Mouse (Mus musculus): Measurements from ENCODE around the gene Ugp2.
A peak's percentile ranks its signal among the peaks of the same experiment; 100 is the strongest.

The Ugp2 gene

DNA sequence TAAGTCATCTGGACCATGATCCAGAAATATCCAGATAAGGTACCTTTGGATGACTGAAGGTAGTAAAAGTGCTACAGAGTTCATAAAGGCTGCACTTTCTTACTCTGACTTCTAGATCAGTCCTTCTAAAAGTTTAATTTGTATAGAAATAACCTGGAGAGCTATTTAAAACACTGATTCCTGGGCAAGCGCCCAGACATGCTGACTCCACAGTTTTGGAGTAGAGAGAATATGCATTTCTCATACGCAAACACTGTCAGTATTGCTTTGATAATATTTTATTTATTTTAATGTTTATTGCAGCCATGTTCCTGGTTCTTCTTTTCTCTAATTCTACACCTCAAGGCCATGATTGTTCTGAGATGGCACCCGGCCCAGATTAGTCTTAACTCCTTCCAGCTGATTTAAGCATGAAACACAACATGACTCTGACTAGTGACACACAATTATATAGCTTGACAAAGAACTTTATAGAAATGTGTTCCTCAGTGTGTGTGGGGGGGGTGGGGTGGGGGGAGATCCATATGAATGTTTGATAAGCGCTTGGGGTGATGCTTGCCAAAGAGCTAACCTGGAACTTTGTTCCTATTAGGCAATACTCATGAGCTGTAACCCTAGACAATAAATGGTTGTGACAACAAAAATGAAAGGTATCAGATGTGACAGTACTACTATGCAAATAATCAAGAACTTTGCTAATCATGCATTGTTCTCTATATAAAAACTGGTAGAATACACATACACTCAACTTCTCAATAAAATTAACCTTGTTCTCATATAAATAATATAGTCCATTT, 7.7 kb downstream of the Ugp2 start:
- no peak for DNase-seq (ENCODE audit: low read depth, low spot score)
- H3K36me3 ChIP-seq (ENCODE audit: control insufficient read depth, insufficient read depth, low read length, poor library complexity, severe bottlenecking), result no peaks in the 10 kb centered on the region
- no peaks in the 10 kb centered on the region for H3K27me3 ChIP-seq (ENCODE audit: control insufficient read depth, insufficient read depth, low read length, poor library complexity, severe bottlenecking)

DNA sequence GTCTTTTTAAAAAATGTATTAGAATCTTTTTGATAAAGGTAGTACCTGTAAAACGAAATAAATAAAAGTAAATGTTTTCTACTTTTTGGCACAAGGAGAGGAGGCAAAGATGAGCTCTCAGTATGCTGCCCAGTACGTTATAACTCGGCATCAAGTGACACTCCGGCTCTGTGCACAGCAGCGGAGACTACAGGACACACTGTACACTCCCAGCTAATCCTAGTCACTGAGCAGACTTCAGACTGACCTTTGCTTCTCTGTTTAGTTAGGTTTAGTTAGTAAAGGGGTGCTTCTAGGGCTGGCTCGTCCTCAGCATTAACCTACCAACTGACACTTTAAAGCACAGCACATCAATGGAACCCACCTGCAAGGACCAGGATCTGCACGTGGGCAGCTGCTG, 19.7 kb downstream of the Ugp2 start:
- Histone ChIP-seq H3K27me3 (ENCODE audit: control insufficient read depth, insufficient read depth, low read length, poor library complexity, severe bottlenecking) (no peaks in the 10 kb centered on the region), H3K36me3 (ENCODE audit: control insufficient read depth, insufficient read depth, low read length, poor library complexity, severe bottlenecking) (peaks cover 8% of the 10 kb centered on the region)
- no peak for DNase-seq (ENCODE audit: low read depth, low spot score)

DNA sequence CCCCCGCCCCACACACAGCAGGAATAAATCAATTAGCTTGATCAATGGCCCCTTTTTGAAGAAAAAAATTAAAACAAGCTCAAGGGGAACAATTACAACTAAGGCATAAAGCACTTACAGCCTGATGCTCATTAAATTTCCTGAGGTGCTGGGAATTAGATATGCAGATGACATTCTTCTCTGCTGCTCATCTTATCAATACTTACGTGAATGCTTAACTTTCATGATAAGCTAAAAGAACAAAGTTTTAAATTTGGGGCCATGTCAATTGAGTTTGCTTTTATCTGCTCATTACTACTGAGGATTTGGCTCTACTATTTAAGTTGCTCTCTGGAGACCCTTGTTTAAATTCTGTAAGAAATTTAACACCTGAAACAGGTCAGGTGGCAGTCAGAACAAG, 22.1 kb downstream of the Ugp2 start:
- no peak for DNase-seq (ENCODE audit: low read depth, low spot score)
- Histone ChIP-seq H3K27me3 (ENCODE audit: control insufficient read depth, insufficient read depth, low read length, poor library complexity, severe bottlenecking) (no peaks in the 10 kb centered on the region), H3K36me3 (ENCODE audit: control insufficient read depth, insufficient read depth, low read length, poor library complexity, severe bottlenecking) (peaks cover 8% of the 10 kb centered on the region)

DNA sequence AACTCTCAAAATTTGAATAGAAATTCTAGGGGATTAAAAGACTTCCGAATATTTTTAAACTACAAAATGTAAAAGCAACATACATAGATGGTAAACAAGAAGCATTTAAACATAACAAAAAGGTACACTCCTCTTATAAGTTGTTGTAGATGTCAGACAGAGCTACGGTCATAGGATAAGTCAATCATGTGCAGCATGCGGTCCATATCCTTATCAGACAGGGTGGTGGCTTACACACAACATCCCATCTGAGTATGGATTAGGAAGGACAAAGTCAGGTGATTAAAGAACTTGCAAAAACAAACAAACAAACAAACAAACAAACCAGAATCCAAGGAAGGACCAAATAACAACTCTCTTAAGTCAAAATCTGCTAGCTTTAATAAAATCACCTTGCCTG, 25.0 kb downstream of the Ugp2 start:
- Histone ChIP-seq H3K27me3 (ENCODE audit: control insufficient read depth, insufficient read depth, low read length, poor library complexity, severe bottlenecking) (no peaks in the 10 kb centered on the region), H3K36me3 (ENCODE audit: control insufficient read depth, insufficient read depth, low read length, poor library complexity, severe bottlenecking) (peaks cover 3% of the 10 kb centered on the region; the same call in 1 of the 2 replicates)
- DNase-seq (ENCODE audit: low read depth, low spot score), result no peak

DNA sequence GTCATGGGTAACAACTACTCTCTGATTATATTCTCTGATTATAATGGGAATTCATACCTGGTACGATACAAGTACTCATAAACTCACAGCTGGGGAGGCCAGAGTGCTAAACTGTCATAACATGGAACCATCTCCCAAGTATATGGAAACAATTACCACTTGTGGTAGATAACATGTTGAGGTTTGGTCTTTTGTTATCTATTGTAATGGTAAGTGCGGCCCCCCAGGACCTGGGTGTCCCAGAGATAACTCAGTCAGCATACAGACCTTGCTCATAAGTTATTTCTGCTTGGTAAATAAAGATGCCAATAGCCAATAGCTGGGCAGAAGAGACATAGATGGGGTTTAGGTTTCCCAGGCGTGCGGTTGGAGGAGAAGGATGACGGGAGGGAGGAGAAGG, 27.5 kb downstream of the Ugp2 start:
- DNase-seq (ENCODE audit: low read depth, low spot score), result no peak

DNA sequence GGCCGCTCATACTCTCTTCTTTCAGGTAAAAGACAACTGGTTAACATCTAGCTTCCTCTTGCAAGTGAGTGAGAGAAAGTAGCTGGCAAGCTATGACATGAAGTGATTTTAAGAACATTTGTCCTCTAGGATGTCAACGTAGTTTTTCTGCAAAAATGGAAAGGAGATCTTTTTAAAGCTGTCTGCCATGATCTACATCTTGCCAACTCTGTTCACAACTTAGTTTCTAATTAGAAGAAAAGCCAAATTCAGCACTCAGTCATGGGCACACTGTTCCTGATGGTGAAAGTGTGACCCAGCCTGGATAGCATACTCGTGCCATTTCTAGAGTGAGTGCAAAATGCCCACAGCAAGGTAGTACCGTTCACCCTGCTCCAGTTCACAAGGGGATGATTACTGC, 31.9 kb downstream of the Ugp2 start:
- no peaks in the 10 kb centered on the region for H3K27me3 ChIP-seq (ENCODE audit: control insufficient read depth, insufficient read depth, low read length, poor library complexity, severe bottlenecking)
- no peaks in the 10 kb centered on the region for H3K36me3 ChIP-seq (ENCODE audit: control insufficient read depth, insufficient read depth, low read length, poor library complexity, severe bottlenecking)
- DNase-seq (ENCODE audit: low read depth, low spot score), result no peak

More for the DNA sequence above, 27.5 kb downstream of the Ugp2 start:
- Histone ChIP-seq H3K36me3 (ENCODE audit: control insufficient read depth, insufficient read depth, low read length, poor library complexity, severe bottlenecking) (no peaks in the 10 kb centered on the region), H3K27me3 (ENCODE audit: control insufficient read depth, insufficient read depth, low read length, poor library complexity, severe bottlenecking) (no peaks in the 10 kb centered on the region)

DNA sequence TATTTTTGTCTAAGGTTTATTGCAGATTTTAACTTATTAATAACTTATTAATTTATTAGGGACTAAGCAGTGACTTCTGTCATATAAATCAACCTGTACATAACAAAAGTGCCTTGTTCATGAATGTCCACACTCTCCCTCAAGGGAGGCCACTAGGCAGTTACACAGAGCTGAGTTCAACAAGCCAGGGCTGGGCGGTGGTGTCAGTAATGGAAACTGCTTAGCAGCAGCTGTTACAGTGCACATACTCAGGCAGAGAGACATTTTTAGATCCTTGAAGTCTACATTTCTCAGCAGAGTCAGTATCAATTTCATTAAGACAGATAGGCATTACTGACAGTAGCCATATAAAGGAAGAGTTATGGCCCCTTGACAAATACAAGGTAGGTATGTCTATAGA, 33.1 kb downstream of the Ugp2 start:
- no peak for DNase-seq (ENCODE audit: low read depth, low spot score)
- Histone ChIP-seq H3K36me3 (ENCODE audit: control insufficient read depth, insufficient read depth, low read length, poor library complexity, severe bottlenecking) (peaks cover 3% of the 10 kb centered on the region), H3K27me3 (ENCODE audit: control insufficient read depth, insufficient read depth, low read length, poor library complexity, severe bottlenecking) (no peaks in the 10 kb centered on the region)

DNA sequence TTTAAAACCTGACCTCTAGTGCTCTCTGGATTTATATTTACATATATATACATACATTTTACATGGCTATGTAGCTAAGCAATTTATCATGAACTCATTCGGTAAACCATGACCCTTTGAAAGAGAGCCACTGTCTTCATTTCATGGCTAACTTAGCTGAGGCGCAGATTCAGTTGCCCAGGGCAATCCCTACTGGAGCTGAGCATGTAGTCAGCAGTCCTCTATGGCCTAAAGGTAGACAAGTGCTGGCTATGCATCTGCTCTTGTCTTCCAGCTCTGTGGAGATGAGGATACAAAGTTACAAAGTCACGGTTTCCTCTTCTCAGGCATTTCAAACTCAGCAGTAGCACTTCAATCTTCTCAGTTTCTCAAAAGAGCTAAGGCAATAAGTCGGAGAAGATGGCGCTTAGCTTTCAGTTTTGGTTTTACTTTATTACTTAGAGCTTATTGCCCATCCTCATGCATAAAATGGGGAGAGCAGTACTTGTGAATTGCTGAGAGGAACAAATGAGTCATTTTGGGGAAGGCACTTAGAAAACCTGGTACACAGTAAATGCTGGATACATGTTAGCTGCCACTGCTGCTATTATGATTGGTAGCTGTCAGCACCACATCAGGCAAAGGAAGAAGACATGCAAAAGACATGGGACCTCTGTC, 38.2 kb downstream of the Ugp2 start:
- no peak for DNase-seq (ENCODE audit: low read depth, low spot score)

DNA sequence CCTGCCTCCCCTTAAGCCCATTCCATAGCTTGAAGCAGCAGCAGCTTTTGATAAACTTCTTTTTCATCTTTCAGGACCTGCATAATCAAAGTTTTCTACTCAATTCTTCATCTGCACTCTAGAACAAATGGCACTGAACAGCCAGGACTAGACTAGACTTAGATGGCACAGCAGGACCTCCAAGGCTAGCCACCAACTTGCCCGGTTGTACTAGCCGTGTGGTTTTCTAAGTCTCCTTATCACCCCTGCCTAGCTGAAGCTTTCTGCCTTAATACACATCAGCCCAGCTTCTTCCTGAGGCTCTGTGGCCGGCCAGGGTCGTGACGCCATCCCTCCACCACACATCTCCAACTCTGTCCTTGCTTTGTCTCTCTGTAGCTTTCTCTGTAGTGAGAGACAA, 42.9 kb downstream of the Ugp2 start:
- H3K27me3 ChIP-seq (ENCODE audit: control insufficient read depth, insufficient read depth, low read length, poor library complexity, severe bottlenecking), result no peaks in the 10 kb centered on the region
- no peak for DNase-seq (ENCODE audit: low read depth, low spot score)
- peaks cover 17% of the 10 kb centered on the region for H3K36me3 ChIP-seq (ENCODE audit: control insufficient read depth, insufficient read depth, low read length, poor library complexity, severe bottlenecking)

More for the DNA sequence above, 38.2 kb downstream of the Ugp2 start:
- Histone ChIP-seq H3K27me3 (ENCODE audit: control insufficient read depth, insufficient read depth, low read length, poor library complexity, severe bottlenecking) (no peaks in the 10 kb centered on the region), H3K36me3 (ENCODE audit: control insufficient read depth, insufficient read depth, low read length, poor library complexity, severe bottlenecking) (peaks cover 12% of the 10 kb centered on the region)

DNA sequence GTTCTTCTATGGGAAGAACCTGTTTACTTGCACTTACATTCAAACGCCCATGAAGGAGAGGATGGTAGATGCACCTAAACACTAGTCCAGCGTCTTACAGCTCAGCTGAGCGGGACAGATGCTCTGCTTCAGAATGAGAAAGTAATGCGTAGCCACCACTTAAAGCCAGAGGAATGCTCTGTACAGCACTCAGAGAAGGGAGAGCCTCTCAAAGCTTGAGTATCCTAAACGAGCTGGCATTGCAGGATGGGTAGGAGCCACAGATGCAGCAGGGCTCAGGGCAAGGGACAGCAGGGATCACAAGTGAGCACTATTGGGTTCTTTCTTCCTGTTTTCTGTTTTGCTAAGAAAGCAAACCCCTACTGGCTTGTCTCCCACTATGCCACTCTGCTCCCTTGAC, 43.5 kb downstream of the Ugp2 start:
- Histone ChIP-seq H3K27me3 (ENCODE audit: control insufficient read depth, insufficient read depth, low read length, poor library complexity, severe bottlenecking) (no peaks in the 10 kb centered on the region), H3K36me3 (ENCODE audit: control insufficient read depth, insufficient read depth, low read length, poor library complexity, severe bottlenecking) (peaks cover 12% of the 10 kb centered on the region; the same call in 1 of the 2 replicates)
- no peak for DNase-seq (ENCODE audit: low read depth, low spot score)

DNA sequence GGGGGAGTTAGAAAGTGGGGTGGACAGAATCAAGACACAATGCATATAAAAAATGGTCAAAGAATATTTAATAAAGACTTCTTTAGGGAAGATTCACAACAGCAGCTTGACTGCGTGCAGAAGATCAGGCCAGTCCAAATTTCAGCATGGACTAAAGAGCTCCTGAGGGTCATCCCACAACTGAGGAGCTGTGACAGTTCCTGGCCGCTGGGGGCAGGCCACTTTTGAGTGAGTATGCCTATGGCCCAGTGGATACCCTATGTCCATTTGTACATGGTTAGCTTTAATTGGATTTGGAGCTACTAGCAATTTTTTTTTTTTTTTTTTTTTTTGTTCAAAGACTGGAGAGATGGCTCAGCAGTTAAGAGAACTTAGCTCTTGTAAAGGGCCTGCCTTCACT, 44.2 kb downstream of the Ugp2 start:
- Histone ChIP-seq H3K36me3 (ENCODE audit: control insufficient read depth, insufficient read depth, low read length, poor library complexity, severe bottlenecking) (peaks cover 12% of the 10 kb centered on the region; the same call in 1 of the 2 replicates), H3K27me3 (ENCODE audit: control insufficient read depth, insufficient read depth, low read length, poor library complexity, severe bottlenecking) (no peaks in the 10 kb centered on the region)
- DNase-seq (ENCODE audit: low read depth, low spot score), result no peak

DNA sequence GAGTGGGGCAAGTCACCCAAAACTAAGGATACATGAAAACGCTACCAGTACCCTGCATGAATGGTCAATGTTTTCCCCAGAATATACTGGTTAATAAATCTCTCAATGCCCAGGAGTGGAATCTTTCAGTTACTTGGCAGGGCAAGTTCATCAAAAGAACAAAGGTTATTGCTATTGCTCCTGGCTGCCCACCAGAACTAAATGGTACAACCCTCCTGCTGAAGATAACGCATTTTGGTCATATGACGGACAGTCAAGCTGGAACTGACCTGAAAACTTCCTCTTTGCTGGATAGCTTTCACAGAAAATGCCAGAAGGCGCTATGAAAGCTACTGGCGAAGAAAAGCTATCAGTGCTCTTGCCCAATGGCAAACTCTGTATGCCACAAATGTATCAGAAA, 45.2 kb downstream of the Ugp2 start:
- DNase-seq (ENCODE audit: low read depth, low spot score), result no peak
- no peaks in the 10 kb centered on the region for H3K27me3 ChIP-seq (ENCODE audit: control insufficient read depth, insufficient read depth, low read length, poor library complexity, severe bottlenecking)
- peaks cover 12% of the 10 kb centered on the region; the same call in 1 of the 2 replicates for H3K36me3 ChIP-seq (ENCODE audit: control insufficient read depth, insufficient read depth, low read length, poor library complexity, severe bottlenecking)

DNA sequence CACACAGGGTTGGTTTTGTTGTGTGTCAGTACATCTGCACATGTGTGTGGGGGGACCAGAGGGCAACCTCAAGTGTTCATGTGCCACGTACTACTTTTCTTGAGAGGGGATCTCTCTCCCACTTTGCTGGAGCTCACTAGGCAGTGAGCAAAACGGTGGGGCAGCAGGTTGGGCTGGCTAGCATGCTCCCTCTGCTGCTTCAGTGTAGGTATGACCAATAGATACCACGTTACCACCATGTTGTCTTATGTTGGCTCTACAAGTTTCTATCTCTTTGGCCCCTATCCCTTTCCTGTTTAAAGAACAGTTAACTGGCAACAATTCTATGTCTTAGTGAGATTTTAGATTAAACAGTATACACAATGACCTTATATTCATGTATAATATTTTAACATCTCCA, 48.7 kb downstream of the Ugp2 start:
- Histone ChIP-seq H3K36me3 (ENCODE audit: control insufficient read depth, insufficient read depth, low read length, poor library complexity, severe bottlenecking) (peaks cover 5% of the 10 kb centered on the region; the same call in 1 of the 2 replicates), H3K27me3 (ENCODE audit: control insufficient read depth, insufficient read depth, low read length, poor library complexity, severe bottlenecking) (no peaks in the 10 kb centered on the region)
- peak; percentile 15 for DNase-seq (ENCODE audit: low read depth, low spot score)

DNA sequence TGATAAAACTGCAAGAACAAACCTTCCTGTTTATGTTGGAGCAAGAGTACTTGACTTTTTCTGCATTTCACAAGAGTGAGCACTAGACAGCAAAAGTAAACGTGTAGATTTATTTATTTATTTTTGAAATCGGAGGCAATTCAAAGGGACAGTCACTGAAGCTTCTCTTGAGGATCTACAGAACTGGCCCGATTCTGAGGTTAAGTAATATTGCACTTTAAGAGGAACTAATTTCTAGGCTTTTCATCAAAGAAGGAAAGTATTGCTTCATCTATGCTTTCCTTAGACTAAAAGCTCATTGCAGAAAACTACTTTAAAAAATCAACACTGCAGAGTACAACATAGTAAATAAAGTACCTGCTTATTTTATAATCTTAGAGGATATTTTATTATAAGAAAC, 49.4 kb downstream of the Ugp2 start:
- Histone ChIP-seq H3K27me3 (ENCODE audit: control insufficient read depth, insufficient read depth, low read length, poor library complexity, severe bottlenecking) (no peaks in the 10 kb centered on the region), H3K36me3 (ENCODE audit: control insufficient read depth, insufficient read depth, low read length, poor library complexity, severe bottlenecking) (peaks cover 5% of the 10 kb centered on the region; the same call in 1 of the 2 replicates)
- DNase-seq (ENCODE audit: low read depth, low spot score), result no peak

DNA sequence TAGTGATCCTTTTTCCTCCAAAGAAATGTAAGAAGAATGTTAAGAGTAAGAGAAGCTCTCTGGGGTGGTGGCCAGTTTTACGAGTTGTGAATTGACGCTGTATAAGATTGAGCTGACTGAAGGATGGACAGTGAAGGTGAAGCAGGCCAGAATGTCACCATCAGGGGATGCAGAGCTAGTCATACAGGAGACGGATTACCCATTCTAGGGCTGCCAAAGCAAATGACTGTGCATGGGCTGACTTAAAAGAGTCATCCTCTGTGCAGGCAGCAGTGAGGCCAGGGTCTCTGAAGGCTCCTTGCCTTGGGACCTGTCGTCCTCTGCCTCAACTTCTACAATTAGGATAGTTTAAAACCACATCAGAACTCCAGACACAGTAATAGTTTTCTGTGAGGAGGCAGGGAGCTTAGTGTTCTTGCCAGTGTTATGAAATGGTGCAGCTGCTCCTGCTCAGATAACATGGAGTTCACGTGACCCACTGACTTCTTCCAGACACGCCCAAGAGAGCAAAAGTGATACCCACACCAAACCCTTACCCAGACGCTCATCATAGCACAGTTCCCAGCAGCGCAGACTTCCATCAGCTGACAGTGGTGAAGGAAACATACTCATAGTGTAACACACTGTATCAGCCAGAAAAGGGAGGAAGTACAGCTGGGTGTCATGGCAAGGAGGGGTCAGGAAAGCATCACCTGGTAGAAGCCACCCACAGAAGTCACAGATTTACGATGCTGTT, 56.9 kb downstream of the Ugp2 start:
- Histone ChIP-seq H3K27me3 (ENCODE audit: control insufficient read depth, insufficient read depth, low read length, poor library complexity, severe bottlenecking) (no peaks in the 10 kb centered on the region), H3K36me3 (ENCODE audit: control insufficient read depth, insufficient read depth, low read length, poor library complexity, severe bottlenecking) (peaks cover 11% of the 10 kb centered on the region)
- no peak for DNase-seq (ENCODE audit: low read depth, low spot score)
